Mouse (Mus musculus) inflammation-experienced regulatory T-cells, adult 6 months (primary cell): Measurements from ENCODE around the gene Sh3rf1. TPM values are rescaled to one million over a fixed set of nuclear protein-coding genes. Genes with fewer than 3 reads are reported as not detected.
"Not testable (repeated sequence)": the region's sequence is repeated elsewhere in the genome, so short reads cannot be mapped to it uniquely, and the experiment has no call there.

Experiments
- ATAC-seq: one replicate; pipeline ENCODE4 v1.8.0; 2017
- polyA plus RNA-seq, 3 experiments: library from polyadenylated mRNA; unstranded; fragments of 100-300 nt; shearing (Covaris generic); gene quantifications; one replicate each; pipeline ENCODE4 v1.2.1; 2017

Gene Sh3rf1
- polyA plus RNA-seq, 3 experiments from 2014 or later: 6.4 to 9.2 (median 6.4) TPM

- no peak for ATAC-seq
Observed at GRCm38 (mm10) chr8:61375205-61375604, 151.5 kb downstream of the Sh3rf1 start.

DNA sequence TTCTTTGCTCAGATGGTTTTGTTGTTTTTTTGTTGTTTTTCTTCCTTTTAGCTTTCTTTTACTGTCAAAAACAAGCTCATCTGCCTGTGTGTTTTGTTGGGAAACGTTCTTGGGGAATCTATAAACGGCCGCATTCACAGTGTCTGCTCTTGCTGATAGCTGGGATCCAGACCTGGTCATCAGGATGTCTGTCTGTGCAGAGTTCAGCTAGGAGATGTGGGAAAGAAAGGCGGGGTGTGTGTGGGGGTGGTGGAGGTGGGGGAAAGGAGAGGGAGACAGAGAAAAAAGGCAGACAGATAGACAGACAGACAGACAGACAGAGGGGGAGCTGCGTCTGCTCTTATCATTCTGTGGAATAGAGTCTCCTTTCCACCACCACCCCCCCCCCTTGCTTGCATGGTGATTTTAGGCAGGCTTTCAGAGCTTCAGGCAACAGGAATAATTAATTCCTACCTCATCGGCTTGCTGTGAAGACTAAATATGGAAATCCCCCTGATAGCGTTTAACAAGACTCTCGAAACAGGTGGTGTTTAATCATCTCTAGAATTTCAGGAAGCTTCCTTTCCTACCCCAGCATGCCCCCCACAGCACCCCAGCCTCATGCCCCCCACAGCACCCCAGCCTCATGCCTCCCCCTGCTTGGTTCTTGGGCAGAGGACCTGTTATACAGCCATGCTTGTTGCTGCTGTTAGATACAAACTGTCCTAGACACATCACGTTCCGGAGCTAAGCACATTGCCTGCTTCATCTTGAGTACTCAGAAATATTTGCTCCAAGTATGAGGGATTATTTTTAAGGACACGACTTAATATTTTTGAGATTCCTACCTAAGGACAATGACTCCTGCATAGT, 155.4 kb downstream of the Sh3rf1 start:
- no peak for ATAC-seq

DNA sequence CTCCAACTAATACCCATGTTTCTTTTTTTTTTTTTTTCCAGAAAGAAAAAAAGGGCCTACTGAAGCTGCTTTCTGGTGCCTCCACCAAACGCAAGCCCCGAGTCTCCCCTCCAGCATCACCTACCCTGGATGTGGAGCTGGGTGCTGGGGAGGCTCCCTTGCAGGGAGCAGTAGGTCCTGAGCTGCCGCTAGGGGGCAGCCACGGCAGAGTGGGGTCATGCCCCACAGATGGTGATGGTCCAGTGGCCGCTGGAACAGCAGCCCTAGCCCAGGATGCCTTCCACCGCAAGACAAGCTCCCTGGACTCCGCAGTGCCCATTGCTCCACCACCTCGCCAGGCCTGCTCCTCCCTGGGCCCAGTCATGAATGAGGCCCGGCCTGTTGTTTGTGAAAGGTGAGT, 160.9 kb downstream of the Sh3rf1 start:
- no peak for ATAC-seq

- ATAC-seq: no peak
Observed at GRCm38 (mm10) chr8:61385502-61386191, 162.0 kb downstream of the Sh3rf1 start.

DNA sequence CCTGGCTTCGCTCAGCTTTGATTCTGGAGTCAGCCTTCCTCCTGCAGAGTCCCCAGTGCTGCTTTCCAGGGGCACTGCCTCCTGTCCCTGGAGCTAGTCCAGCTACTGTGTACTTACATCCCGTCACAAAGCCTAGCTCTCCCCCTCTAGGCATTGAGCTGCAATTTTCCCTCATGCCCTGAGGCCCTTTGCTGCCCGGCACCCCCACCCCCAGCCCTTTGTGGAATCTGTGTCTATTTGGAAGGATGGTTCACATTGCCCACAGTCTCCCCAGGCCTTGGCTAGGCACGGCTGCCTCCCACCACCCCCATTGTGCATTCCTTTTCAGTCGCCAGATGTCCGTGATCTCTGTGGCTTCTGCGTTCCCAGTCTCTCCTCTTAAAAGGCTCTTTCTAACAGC, 163.0 kb downstream of the Sh3rf1 start:
- ATAC-seq: no peak

GRCm38 (mm10) chr8:61387501-61387963, 163.9 kb downstream of the Sh3rf1 start:
- no peak for ATAC-seq

DNA sequence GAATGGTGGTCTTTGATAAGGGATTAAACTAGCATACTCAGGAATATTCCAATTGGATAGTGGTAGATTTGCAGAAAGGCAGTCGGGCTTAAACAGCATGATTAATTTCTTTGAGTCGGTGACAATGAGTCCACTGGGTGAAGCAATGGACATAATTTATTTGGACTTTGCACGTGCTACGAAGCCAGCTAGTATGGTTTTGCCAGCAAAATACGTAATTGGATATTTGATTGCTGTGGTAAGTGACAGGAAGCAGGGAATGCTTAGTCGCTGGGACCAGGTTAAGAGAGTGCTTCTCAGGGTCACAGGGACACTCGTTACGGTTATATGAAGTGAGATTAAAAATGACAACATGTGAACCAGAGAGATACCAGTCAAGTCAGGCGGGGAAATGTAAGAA, 164.7 kb downstream of the Sh3rf1 start:
- ATAC-seq: no peak

- no peak for ATAC-seq
Observed at GRCm38 (mm10) chr8:61390307-61391057, 166.8 kb downstream of the Sh3rf1 start.

- no peak for ATAC-seq
Observed at GRCm38 (mm10) chr8:61391058-61391434, 167.4 kb downstream of the Sh3rf1 start.

GRCm38 (mm10) chr8:61397139-61397538, 173.5 kb downstream of the Sh3rf1 start:
- ATAC-seq: no peak

- ATAC-seq: no peak
Observed at GRCm38 (mm10) chr8:61397755-61398154, 174.1 kb downstream of the Sh3rf1 start.

- ATAC-seq: no peak
Observed at GRCm38 (mm10) chr8:61402861-61403260, 179.2 kb downstream of the Sh3rf1 start.

DNA sequence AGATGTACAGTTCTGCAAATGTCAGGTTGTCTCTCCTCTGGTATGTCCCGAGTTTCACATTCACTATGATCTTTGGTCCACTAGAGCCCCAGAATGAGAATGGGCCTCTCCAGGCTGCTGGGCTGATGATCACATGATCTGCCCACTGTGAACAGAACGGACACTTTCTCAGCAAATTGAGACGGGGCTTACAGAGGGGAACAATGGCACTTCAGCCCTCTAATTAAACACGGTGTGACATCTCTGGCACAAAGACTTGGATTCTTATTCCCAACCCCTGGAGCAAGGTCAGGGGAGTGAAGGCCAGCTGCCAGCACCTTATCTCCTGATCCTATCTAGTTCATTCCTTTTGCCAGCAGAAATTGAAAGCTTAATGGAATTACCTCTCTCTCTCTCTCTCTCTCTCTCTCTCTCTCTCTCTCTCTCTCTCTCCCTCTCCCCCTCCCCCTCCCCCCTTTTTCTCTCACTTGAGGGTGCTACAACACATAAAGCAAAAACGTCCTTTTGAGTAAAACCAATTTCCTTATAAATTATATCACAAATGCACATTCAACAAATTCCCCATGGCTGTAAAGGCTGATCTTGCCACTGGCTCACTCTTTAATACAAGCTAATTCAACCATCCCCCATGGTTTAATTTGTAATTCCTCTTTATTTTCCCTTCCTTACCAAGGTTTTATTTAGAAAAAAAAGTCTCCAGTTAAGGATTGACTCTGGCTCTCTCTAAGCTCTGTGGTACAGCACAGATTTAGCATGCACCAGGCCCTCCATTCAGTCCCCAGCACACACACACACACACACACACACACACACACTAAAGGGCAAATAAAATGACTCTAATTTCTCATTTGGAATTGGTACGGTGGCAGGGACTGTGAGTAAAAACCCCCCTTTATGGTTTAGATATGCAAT, 179.8 kb downstream of the Sh3rf1 start:
- no peak for ATAC-seq

GRCm38 (mm10) chr8:61404178-61404560, 180.5 kb downstream of the Sh3rf1 start:
- no peak for ATAC-seq

GRCm38 (mm10) chr8:61409081-61409480, 185.4 kb downstream of the Sh3rf1 start:
- ATAC-seq: no peak

- ATAC-seq: not testable (repeated sequence)
Observed at GRCm38 (mm10) chr8:61409712-61410111, 186.0 kb downstream of the Sh3rf1 start.

GRCm38 (mm10) chr8:61419521-61419920, 195.8 kb downstream of the Sh3rf1 start:
- ATAC-seq: no peak

- no peak for ATAC-seq
Observed at GRCm38 (mm10) chr8:61420166-61420565, 196.5 kb downstream of the Sh3rf1 start.

DNA sequence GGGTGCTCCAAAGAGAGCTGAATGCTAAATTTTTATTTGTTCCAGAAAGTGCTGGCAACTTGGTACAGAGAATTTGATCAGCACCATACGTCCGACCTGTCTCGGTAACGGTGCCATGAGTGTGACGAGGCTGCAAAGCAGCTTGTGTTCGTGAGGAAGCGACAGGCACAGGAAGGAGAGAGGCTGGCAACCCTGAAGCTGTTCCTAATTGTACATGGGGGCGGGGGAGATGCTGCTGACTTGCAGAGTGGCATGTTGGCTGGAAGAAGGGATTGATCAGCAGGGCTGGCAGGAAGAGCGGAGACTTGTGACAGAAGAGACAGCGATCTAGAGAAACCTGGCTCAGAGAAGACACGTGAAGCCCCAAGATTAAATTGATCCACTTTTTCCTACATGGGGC, 197.9 kb downstream of the Sh3rf1 start:
- ATAC-seq: no peak

- peak; percentile 53 for ATAC-seq
Observed at GRCm38 (mm10) chr8:61425125-61425524, 201.5 kb downstream of the Sh3rf1 start.

DNA sequence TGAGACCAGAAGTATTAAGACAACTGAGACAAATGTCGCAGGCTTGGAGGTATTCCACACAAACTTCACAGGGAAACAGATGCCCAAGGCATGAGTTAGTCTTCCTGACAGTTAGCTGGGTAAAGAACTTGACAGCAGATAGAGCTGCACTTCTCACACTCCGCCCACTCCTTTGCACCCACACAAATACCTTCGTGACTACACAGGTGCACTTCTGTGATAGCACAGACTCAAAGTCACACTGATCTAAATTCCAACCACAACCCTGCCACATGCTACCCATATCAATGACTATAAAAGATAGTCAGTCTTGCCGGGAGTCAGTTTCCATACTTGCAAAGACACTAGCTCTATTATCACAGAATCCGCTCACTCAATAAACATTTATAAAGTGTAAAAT, 202.4 kb downstream of the Sh3rf1 start:
- peak; percentile 66 for ATAC-seq

- ATAC-seq: peak; percentile 32
Observed at GRCm38 (mm10) chr8:61426671-61427070, 203.0 kb downstream of the Sh3rf1 start.
